Mouse (Mus musculus): ENCODE results near the gene Nr1d2.
A peak's percentile ranks its signal among the peaks of the same experiment; 100 is the strongest.
"Not testable (repeated sequence)": the region's sequence is repeated elsewhere in the genome, so short reads cannot be mapped to it uniquely, and the experiment has no call there.

The Nr1d2 gene

DNA sequence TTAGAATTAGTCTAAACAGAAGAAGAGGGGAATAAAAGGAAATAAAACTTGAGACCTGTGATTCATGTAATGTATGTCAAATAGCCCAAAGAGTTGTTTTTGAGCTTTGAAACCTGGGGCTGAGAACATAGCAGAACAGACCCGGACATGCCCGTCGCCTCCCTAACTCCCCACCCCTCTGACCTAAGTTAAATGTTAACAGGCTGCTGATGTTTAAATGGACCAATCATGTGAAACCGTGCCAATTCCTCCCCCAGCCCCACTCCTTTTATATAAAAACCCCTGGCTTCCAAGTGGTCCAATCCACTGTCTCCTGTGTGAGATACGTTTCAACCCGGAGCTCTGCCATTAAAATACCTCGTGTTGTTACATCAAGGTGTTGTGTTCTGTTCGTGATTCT lies 7.1 kb downstream of the Nr1d2 start:
- not testable (repeated sequence) for DNase-seq

DNA sequence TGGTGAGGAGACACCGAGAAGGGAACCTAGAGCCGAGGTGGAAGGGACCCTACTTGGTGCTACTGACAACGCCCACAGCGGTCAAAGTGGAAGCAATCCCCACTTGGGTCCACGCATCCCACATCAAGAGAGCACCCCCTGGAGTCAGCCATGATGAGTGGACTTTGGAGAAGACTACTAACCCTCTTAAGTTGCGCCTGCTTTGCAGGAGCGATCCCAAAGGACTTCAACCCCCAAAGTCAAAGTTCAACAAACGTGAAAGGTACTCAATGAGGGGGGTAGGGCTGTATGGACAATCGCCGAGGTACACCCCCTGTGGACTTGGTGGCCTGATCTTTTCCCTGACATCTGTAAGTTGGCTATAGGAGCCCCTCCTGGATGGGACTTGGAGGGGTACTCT lies 9.2 kb downstream of the Nr1d2 start:
- not testable (repeated sequence) for DNase-seq

DNA sequence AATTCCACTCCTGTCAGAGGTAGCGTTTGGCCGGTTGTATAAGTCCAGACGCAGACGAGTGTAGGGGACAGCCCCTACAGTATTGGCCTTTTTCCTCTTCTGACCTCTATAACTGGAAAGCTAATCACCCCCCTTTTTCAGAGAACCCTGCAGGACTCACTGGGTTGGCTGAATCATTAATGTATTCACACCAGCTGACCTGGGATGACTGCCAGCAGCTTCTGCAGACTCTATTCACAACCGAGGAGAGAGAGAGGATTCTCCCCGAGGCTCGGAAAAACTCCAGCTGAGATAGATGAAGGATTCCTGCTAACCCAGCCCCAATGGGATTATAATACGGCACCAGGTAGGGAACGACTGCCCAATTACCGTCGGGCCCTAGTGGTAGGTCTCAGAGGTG lies 12.7 kb downstream of the Nr1d2 start:
- peak; percentile 56 to 57 for DNase-seq

DNA sequence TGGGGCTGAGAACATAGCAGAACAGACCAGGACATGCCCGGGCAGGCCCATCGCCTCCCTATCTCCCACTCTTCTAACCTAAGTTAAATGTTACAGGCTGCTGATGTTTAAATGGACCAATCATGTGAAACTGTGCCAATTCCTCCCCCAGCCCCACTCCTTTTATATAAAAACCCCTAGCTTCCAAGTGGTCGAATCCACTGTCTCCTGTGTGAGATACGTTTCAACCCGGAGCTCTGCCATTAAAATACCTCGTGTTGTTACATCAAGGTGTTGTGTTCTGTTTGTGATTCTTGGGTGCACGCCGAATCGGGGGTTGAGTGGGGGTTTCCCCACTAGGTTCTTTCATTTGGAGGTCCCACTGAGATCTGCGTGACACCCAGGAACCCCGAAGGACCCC lies 13.5 kb downstream of the Nr1d2 start:
- DNase-seq, result not testable (repeated sequence)

DNA sequence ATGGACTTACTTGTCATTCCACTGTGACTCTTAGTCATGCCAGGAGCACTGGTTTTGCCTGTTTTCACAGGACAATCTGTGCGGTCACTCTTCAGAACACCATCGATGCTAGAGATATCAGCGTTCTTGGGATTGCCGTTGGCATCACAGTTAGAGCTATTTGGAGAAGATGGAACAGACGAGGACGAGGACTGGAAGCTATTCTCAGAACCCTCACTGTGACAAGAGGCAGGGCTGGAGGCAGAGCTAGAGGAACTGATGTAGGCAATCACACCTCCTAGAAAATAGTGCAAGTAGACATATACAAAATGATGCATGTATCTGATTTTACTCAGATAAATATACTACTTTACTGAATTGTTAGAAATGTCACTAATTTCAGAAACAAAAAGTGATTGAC lies 16.9 kb downstream of the Nr1d2 start:
- no peak for DNase-seq

DNA sequence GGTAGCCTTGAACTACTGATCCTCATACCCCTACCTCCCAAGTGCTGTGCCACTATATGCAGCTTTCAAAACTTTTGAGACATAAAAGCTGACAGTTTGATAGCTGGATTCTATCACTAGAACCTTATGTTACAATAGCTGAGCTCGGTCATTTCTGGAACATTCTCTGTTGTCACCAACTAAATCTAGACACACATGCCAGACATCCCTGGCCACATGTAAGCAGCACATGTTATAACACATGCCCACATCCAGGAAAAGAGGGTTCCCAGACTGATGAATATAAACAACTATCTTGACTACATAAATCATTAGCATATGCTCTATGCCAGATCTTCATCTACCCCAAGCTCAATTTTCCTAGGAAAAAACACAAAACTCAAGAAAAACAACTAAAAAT lies 21.8 kb downstream of the Nr1d2 start:
- DNase-seq, result no peak

DNA sequence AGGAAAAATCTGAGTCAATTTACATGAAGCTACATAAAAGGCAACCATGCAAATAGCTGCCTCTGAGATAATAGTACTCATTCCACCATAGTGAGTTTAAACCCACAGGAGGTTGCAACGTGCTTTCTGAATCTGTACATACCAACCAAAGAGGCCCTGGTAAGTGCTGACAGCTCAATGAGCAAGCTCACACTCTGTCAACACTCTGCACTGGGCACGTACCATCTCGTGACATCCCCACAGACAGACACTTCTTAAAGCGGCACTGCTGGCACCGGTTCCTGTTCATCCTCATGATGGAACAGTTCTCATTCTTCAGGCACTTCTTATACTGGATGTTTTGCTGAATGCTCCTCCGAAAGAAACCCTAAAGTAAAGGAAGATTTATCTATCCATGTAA lies 22.5 kb downstream of the Nr1d2 start:
- DNase-seq, result no peak

DNA sequence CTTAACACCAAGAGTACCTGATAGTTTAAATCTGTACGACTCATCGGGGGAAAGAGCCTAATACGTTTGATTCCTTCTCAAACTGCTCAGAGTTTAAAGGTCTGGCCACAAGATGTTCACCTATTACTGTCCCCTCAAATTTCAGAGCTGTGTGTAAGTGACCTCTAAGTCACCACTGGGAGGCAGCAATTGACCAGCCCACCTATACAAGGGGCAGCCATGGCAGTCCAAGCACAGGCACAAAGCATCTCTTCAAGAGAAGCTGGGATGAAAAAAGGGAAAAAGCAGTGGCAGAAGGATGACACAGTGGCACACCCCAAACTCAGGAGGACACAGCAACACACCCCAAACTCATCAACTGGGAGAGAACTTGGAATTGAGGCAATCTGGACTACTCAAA lies 28.1 kb downstream of the Nr1d2 start:
- peak in 1 of 2 experiments; percentile 53 for DNase-seq

DNA sequence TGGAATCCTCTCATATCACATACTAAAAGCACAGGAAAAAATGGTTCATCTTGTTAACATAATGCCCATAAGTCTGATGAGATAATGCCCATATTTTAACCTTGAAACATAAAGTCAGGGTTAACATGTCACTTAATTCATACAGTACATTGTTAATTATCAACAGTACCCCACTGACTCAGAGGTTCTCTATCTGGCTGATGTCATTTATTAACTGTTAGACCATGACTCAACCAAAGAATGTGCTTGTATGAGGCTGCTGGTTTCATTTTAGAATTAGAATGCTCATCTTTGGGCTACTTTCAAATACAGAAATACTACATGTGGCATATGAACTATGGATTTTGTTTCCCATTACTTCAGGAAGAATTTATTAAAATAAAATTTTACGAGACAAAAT lies 34.6 kb downstream of the Nr1d2 start:
- DNase-seq, result not testable (repeated sequence)

DNA sequence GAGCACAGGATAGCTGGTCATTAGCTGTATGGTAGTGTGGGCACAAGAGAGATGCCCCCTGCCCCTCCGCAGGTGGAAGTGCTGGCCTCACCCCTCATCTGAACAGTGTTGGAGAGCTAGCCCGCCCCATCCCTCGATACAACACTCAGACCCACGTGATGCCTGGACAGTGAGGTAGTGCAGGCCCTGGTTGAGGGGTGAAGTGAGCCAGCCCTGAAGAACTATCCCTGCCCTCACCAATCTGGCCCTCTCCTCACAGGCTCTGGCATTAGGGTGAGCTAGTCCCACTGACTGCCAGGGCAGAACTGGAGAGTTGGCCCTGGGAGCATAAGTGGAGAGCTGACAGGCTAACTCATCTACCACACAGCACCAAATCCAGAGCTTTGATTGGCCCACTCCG lies 37.5 kb downstream of the Nr1d2 start:
- no peak for DNase-seq

DNA sequence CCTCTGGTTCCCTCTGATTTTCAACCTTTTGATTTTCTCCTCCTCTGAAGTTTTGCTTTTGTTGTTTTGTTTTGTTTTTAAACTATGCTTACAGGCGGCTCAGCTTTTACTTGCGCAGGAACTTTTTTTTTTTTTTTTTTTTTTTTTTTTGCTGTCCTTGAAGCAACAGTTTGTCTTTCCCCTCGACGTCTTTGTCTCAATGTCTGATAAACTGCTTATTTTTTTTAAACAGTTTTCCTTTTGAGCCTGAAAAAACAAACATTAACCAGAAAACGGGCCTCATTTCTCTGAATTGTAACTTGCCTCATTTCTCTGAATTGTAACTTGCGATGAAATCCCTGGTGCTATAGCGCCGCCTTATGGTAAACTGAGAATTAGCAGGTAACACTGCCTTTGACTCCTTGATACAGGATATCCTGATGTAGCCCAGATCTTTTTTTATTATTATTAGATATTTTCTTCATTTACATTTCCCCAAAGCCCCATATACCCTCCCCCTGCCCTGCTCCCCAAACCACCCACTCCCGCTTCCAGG lies 52.0 kb downstream of the Nr1d2 start:
- DNase-seq, result peak; percentile 26 to 59

DNA sequence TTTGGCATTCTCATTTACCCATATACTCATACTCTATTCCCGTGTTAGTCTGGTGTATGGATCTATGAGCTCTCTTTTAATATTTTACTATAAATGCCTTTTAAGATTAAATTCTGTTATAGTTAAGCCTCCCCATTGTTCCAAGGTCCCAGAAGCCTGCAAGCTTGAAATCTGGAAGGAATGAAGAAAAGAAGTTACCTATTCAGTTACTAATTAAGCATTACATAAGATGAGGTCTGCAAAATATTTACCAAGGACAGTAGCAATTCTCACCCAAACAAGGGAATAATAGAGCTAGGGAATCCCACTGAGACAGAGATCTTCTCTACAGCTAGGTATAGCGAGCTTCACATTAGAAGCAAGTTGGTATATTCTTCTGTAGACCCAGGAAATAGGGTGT lies 61.4 kb downstream of the Nr1d2 start:
- DNase-seq, result not testable (repeated sequence)

DNA sequence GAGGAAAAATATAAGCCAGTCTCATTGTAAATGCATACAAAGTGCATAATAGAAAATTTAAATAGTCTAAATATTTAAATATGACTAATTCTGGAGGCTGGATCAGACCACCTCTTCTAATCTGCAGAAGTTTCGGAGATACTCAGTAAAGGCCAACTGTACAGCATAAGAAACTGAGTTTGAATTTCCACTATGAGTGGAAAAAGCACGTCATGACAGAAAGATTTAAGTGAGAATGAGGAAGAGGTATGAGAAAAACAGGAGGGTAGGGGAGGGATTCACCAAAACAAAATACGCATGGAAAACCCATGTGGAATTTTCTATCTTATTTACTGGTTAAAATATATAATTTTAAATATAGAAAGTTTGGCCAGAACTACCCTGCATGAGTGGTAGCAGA lies 71.3 kb downstream of the Nr1d2 start:
- DNase-seq, result no peak

DNA sequence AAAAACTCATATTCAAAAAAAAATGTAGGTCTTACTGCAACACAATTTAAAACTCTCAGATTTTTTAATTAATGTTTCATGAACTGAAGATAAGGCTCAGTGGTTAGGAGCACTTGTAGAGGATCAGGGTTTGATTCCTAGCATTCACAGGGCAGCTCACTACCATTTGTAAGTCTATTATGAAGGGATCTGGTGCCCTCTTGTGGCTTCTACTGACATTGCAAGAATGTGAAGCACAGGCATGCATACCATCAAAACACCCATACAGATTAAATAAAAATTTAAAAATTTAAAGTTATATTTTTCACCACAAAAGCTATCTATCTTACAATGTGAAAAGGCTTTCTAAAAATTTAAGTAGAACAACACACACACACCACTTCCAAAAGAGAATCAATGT lies 71.9 kb downstream of the Nr1d2 start:
- peak in 1 of 2 experiments; percentile 56 for DNase-seq
